Mouse (Mus musculus) lung, postnatal 0 days (tissue): Measurements from ENCODE around the gene Corin.

Experiments used
- CTCF ChIP-seq: IDR thresholded peaks from 2 replicates; pipeline ENCODE4 v1.5.1; 2016; ENCODE audit warnings: antibody characterized with exemption, mild to moderate bottlenecking
- EP300 ChIP-seq: IDR thresholded peaks from 2 replicates; pipeline ENCODE4 v1.6.1; 2016; ENCODE audit warnings: antibody characterized with exemption, mild to moderate bottlenecking, control low read depth

DNA sequence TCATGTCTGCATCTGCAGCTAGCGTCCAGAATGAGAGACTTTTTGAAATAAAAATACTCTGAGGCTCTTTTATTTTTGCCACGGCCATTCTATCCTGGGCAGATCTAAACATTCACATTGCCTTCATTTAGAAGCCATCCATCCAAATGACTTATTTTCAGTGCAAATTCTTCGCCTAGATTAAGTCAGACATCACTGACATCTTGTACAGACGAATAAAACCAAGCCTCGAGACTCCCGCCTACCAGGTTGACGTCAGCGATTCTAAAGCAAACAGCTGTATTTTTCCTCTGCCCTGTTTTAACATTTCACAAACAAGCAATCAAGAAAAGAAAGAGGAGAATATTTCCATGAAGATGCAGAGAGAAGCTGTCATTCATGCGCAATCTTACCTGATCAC lies 100.9 kb downstream of the Corin start:
- no peak for TF ChIP-seq CTCF
- TF ChIP-seq EP300 = no peak
